Mouse (Mus musculus): ENCODE results near the gene Rgs6.

The Rgs6 gene

DNA sequence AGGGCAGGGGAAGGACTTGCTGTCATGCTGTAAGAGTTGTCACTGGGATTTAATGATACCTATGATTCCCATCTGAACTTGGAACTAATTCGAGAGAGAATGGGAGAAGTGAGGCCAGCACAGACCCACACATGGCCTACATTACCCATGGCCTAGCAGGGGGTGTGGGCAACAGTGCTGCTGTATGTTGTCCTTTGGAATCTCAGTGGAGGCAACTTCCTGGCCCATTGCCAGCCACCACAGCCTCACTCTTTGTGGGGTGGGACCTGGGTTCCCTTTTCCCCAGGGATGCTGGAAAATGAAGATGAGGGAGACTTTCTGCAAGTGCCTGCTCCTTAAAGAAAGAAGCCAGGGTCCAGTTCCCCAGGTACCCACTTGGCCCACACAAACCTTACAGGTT is 383.1 kb downstream of the Rgs6 start:
- in situ Hi-C loops (cut with MseI, MboI): no loop called here

- in situ Hi-C loops (cut with MseI, MboI): no loop called here
Observed at GRCm38 (mm10) chr12:82972661-82973060, 384.6 kb downstream of the Rgs6 start.

DNA sequence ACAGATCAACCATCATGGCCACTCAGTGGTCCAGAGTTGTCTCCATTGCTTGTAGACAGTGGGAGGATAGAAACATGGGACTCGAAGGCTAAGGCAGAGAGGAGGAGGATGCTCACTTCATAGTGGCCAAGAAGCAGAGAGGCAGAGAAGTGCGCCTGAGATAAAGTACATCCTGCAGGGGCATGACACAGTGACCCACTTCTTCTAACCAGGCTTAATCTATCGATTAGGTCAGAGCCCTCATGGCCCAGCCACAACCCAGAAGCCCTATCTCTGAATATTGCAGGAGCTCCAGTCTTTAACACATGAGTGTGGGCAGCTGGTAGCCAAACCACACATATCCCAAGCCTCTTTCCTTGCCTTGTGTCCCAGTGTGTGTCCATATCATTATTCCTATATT is 385.7 kb downstream of the Rgs6 start:
- in situ Hi-C loops (cut with MseI, MboI): no loop called here

DNA sequence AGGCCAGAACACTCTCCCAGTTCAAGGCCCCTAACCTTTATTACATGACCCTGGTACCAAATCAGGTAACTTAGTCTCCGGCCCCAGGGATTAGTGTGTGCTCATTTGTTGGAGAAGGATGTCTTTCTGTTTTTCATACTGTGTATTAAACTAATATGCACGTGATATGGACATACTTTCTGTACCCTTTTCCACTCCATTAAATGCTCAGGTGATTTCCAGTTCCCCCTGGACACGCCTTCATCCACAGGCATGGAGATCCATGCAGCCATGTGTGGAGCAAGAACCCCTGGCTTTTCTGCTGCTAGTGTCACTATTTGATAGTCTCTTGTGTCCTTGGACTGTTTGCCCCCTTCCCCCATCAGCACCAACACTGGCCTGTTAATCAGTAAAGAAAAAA is 390.2 kb downstream of the Rgs6 start:
- in situ Hi-C loops (cut with MseI, MboI): loop anchor here in 1 of 2 experiments (25.0 kb wide), 1 partner anchor 991 kb away; no protein-coding TSS in a partner anchor

DNA sequence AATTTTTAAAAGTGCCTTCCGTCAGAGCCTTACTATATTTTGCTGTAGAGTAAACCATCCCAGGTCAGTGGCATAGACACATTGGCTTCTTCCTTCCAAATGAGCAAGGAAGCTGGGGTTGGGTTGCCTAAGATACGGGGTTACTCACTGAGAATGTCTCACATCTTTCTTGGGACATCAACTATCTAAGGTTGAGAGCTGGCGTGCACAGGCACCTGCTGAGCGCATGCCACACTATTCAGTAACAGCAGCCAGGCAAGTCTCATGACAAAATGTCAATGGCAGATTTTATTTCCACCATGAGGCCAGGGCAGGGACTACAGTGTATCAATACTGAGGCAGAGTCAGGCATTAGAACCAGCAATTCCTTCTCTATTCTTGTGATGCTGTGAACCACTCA is 394.6 kb downstream of the Rgs6 start:
- in situ Hi-C loops (cut with MseI, MboI): loop anchor here in 1 of 2 experiments (25.0 kb wide), 1 partner anchor 995 kb away; no protein-coding TSS in a partner anchor

GRCm38 (mm10) chr12:82985300-82985699 is 397.2 kb downstream of the Rgs6 start:
- in situ Hi-C loops (cut with MseI, MboI): loop anchor here in 1 of 2 experiments (25.0 kb wide), 1 partner anchor 998 kb away; no protein-coding TSS in a partner anchor

DNA sequence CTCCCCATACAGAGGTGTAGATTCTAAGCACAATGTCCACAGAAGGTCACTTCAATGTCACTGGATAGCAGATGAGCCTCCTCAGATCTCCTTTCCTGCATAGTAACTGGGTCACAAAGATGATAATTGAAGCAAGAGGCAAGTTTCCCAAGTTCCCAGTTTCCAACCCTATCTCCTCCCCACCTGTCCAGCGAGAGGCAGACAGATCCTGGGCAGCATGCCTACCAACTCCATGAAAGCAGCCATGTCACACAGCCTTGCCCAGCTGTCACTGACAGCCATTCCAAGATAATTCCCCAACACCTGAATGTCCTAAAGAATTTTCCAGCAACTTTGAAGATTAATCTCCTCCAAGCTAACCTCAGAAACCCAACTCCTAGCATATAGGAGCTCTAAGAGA is 399.6 kb downstream of the Rgs6 start:
- in situ Hi-C loops (cut with MseI, MboI): loop anchor here in 1 of 2 experiments (25.0 kb wide), 1 partner anchor 1000 kb away; no protein-coding TSS in a partner anchor

- in situ Hi-C loops (cut with MseI, MboI): loop anchor here in 1 of 2 experiments (25.0 kb wide), 1 partner anchor 1007 kb away; no protein-coding TSS in a partner anchor
Observed at GRCm38 (mm10) chr12:82993905-82994304, 405.8 kb downstream of the Rgs6 start.

DNA sequence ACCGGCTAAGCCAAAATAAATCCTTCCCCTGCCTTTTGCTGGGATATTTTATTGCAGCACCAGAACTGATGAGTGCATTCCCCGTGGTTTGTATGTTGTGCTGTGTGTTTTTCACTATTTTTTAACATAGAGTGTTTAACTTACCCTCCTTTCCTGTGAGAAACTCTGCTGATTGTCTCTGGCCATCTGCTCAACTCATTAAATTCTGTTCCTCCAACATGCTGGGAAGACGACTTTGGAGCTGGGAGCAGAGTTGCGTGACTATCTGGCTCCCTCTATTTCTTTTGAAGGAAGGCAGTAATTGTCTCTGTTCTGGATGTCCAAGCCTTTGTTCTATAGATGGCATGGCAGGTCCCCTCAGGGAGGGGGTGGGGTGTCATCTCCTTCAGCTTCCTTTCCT is 408.7 kb downstream of the Rgs6 start:
- in situ Hi-C loops (cut with MseI, MboI): loop anchor here in 1 of 2 experiments (25.0 kb wide), 1 partner anchor 1009 kb away; no protein-coding TSS in a partner anchor

GRCm38 (mm10) chr12:82998682-82999332 is 410.7 kb downstream of the Rgs6 start:
- in situ Hi-C loops (cut with MseI, MboI): loop anchor here in 1 of 2 experiments (25.0 kb wide), 1 partner anchor 1012 kb away; no protein-coding TSS in a partner anchor

DNA sequence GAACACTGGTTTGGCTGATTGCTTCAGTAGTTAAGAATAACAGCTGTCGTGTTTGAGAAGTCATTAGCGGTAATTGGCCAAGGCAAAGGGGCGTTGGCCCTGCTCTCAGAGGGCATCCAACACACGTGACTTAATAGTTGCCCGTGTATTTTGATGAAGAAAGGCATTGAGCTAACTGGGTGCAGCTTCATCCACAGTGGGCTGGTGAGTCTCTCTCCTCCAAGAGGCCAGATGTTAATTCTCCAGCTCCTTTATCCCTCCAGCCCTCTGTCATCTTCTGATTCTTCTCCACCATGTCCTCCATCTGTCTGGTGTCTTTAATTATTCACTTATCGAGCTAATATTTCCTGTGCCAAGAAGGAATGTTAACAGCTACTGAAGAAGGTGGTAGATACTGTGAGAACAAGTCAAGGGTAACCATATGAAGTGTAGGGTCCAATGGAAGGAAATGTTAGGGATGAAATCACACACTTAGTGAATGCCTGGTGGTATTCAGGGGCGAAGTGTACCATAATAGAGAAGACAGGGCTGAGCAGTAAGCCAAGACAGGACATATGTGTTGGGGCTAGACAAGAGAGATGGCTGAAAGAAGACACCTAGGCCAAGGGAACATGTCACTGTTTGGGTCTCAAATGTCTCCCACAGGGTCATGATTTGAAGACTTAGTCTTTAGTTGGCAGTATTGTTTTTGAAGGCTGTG is 411.4 kb downstream of the Rgs6 start:
- in situ Hi-C loops (cut with MseI, MboI): loop anchor here (25.0 kb wide), 2 partner anchors 287 to 1012 kb away; no protein-coding TSS in a partner anchor

DNA sequence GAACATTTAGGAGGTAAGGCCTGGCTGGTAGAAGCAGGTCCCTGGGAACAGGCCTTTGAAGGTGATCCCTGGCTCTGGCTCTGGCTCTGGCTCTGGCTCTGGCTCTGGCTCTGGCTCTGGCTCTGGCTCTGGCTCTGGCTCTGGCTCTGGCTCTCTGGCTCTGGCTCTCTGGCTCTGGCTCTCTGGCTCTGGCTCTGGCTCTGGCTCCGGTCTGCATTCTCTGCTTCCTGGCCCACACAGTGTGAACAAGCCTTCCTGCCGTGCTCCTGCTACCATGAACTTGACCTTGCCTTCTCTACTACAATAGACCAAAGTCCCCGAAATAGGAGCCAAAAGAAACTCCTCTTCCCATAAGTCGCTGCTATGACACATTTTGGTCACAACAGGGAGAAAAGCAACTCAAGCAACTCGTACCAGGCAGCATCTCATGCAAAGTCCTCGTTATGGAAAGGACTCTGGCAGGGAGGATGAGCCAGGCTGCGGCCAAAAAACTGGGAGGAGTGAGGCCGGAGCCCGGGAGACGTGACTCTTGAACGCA is 412.0 kb downstream of the Rgs6 start:
- in situ Hi-C loops (cut with MseI, MboI): loop anchor here in 1 of 2 experiments (25.0 kb wide), 2 partner anchors 288 to 1013 kb away; no protein-coding TSS in a partner anchor

DNA sequence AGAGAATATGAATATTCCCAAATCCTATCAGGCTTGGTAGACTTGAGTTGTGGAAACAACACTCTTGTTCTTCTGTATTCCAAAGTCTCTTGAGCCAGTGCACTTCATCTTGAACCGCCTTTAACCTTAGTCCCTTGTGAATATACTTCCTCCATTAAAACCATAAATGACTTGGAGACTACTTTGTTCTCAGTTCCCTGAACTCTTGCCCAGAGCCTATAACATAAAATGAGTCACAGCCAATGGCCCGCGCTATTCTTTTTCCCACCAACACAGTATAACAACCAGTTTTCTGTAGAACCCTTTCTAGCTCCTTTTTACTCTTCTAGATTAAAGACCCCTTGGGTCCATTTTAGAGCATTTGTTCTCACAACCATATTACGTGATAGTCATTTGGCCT is 412.9 kb downstream of the Rgs6 start:
- in situ Hi-C loops (cut with MseI, MboI): loop anchor here in 1 of 2 experiments (25.0 kb wide), 2 partner anchors 289 to 1014 kb away; no protein-coding TSS in a partner anchor

DNA sequence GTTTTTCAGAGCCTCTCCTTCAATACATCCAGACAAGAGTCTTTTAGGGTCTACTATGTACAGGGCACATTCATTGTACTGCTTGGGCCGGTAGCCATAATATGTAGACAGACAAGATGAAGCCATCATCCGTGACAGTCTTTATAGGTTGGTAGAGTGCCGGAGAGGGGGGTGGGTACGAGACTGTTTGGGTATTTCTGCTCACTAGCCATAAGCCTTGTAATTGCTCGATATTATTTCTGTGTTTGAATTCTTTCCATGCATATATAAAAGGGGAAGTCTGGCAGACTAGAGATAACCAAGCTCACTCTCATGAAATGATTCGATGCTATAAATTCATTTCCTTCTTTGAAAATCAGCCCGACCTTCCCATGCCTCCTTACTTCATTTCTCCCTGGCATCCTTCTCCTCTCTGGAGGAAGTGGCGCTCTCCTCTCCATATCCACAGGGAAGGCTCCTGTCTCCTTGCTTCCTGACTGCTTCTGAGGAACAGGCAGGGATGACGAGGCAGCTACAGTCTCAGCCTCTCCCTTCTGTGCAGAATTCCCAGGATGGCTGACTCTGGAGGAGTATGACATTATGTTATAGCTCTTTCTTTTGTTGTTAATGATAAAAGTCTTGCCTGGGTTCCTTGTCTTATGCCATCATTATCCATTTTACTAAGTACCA is 416.1 kb downstream of the Rgs6 start:
- in situ Hi-C loops (cut with MseI, MboI): loop anchor here in 1 of 2 experiments (25.0 kb wide), 2 partner anchors 292 to 1017 kb away; no protein-coding TSS in a partner anchor

- in situ Hi-C loops (cut with MseI, MboI): loop anchor here (10.0 to 25.0 kb wide), 4 partner anchors 299 to 1024 kb away; no protein-coding TSS in a partner anchor
Observed at GRCm38 (mm10) chr12:83011056-83011565, 423.0 kb downstream of the Rgs6 start.

DNA sequence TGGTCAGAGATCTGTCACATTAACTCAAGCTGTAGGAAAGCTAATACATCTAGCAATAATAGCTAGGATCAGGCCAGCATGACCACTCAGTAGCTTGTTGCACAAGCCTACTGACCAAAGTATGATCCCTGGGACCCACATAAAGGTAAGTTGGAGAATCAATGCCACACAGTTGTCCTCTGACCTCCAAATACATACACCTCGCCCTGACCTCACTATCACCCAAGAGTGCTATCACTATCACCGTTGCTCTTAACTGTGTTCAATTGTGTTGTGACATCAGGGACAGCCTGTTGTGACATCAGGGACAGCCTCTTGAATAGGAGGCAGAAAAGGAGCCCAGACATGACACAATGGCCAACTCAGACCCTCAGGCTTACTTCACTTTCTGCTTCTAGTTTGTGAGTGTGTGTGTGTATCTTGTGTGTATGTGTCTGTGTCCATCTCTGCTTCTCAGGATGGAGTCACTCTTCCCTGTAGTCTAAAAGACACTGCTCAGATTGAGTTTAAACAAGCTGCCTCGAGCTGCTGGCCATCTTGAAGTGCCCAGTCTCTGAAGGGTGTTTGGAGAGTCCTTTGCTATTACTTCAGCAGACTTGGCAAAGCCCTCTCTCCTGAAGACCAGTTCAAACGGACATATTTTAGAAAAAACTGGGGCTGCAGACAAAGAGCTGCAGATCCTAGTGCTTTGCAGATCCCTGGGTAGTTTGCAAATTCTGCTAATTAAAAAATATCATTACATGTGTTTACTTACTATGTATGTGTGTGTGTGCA is 426.0 kb downstream of the Rgs6 start:
- in situ Hi-C loops (cut with MseI, MboI): loop anchor here (10.0 to 25.0 kb wide), 4 partner anchors 302 to 1027 kb away; no protein-coding TSS in a partner anchor

GRCm38 (mm10) chr12:83014848-83015247 is 426.8 kb downstream of the Rgs6 start:
- in situ Hi-C loops (cut with MseI, MboI): loop anchor here (10.0 to 25.0 kb wide), 4 partner anchors 303 to 1028 kb away; no protein-coding TSS in a partner anchor

DNA sequence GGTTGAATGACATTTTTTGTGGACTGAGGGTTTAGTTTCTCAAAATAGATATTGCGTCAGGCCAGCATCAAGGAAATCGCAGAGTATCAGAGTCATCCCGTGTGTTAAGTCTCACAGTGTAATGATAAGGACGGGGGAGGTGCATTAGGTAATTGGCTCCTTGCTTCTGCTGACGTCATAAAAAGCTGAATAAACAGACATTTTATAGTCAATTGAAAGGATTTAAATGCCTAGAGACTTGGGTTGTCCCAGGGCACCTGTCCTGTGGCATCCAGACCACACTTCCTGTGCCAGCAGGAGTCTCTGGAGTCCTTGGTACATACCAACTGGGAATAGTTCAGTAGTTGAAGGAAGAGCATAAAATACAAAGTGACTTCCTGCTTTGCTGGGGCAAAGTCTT is 427.3 kb downstream of the Rgs6 start:
- in situ Hi-C loops (cut with MseI, MboI): loop anchor here (10.0 to 25.0 kb wide), 4 partner anchors 303 to 1028 kb away; no protein-coding TSS in a partner anchor

- in situ Hi-C loops (cut with MseI, MboI): loop anchor here (10.0 to 25.0 kb wide), 4 partner anchors 304 to 1029 kb away; no protein-coding TSS in a partner anchor
Observed at GRCm38 (mm10) chr12:83016486-83016885, 428.4 kb downstream of the Rgs6 start.

- in situ Hi-C loops (cut with MseI, MboI): loop anchor here (10.0 to 25.0 kb wide), 4 partner anchors 306 to 1031 kb away; no protein-coding TSS in a partner anchor
Observed at GRCm38 (mm10) chr12:83018005-83018404, 429.9 kb downstream of the Rgs6 start.
